Mouse (Mus musculus) cortical plate, adult 2 months (tissue): ENCODE measurements at regions not wholly inside any gene's neighbourhood (a gene's known extent, or its start where the extent isn't known, plus 50 kb on each side); places are given as distances from the start of the nearest gene placed in this dataset.

ENCODE experiments used
- CTCF ChIP-seq: fragments of 200-500 bp; IDR thresholded peaks from 2 replicates; pipeline ENCODE4 v1.5.1; 2011; ENCODE audit warnings: mild to moderate bottlenecking, control low read depth, low read length; ENCODE audit not compliant: insufficient read depth; ENCODE audit errors: extremely low read depth
- POLR2A ChIP-seq: fragments of 200-500 bp; IDR thresholded peaks from 2 replicates; pipeline ENCODE4 v1.6.1; 2011; ENCODE audit warnings: mild to moderate bottlenecking, low read length, control low read depth; ENCODE audit not compliant: insufficient read depth; ENCODE audit errors: extremely low read depth

DNA sequence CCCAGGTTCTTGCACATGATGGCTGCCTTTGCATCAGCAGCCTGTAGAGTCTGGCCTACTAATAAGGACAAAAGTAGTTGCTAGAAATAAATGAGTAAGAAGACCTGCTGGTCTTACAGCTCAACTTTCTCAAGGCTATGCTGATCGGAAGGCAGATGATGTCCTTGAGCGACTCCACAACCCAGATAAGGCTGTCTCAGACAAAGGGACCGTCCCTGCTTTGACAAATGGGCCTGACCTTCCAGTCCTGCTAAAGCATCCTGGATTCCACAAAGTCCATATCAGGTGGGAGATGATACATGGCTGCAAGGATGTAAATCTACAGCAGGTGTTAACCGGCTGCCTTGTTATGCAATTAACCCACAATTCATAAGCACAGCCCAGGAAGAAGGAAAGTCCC lies 244.8 kb downstream of the Vps13c start:
- no peak for TF ChIP-seq CTCF
- TF ChIP-seq POLR2A = no peak
